Mouse (Mus musculus) liver, postnatal 0 days (tissue): ENCODE results near the gene Gm17359.

ENCODE experiments used
- CTCF ChIP-seq: sonication (generic); IDR thresholded peaks from 2 replicates; pipeline ENCODE4 v1.5.1; 2016; ENCODE audit warnings: antibody characterized with exemption, low read depth
- EP300 ChIP-seq: IDR thresholded peaks from 2 replicates; pipeline ENCODE4 v1.6.1; 2016; ENCODE audit warnings: antibody characterized with exemption, low read depth, mild to moderate bottlenecking

DNA sequence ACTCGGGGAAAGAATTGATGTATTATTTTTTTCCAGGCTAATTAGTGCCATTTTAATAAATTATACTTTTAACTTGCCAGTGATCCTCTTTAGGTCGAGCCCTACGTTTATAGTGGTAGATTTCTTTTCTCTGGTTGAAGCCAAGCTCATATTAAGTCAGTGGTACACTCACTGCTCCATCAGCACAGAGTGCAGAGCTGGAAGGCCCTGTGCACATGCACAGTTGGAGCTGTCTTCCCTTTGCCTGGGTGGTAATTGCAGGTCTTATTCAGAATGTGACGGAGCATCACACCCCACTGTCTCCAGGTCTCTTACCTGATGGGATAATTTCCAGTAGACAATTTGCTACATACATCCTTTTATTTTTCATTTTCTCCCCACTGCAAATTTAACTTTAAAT lies 52.6 kb downstream of the Gm17359 start:
- no peak for TF ChIP-seq CTCF
- TF ChIP-seq EP300, result no peak
